Mouse (Mus musculus): ENCODE results near the gene Tbx10. TPM values are rescaled to one million over a fixed set of nuclear protein-coding genes. Genes with fewer than 3 reads are reported as not detected.
A peak's percentile ranks its signal among the peaks of the same experiment; 100 is the strongest.
"Not testable (repeated sequence)": the region's sequence is repeated elsewhere in the genome, so short reads cannot be mapped to it uniquely, and the experiment has no call there.

Tbx10 gene
- total RNA-seq, 1 experiment = not detected

- Histone ChIP-seq H3K4me1 (ENCODE audit: control insufficient read depth in 2 of 2, insufficient read depth in 2 of 2, low read length in 2 of 2, poor library complexity in 1 of 2) (peaks cover 4 to 11% of the 10 kb centered on the region in 2 experiments; a peak in 3 of 4 replicates), H3K4me3 (ENCODE audit: insufficient read depth in 1 of 2, low read depth in 1 of 2, low read length in 2 of 2, poor library complexity in 1 of 2, severe bottlenecking in 1 of 2) (peak within 1 kb of the TSS; percentile 30 to 42), H3K9ac (ENCODE audit: insufficient read depth, low read depth, low read length, poor library complexity, severe bottlenecking) (peak within 1 kb of the TSS; percentile 50), H3K27ac (ENCODE audit: insufficient read depth, low read depth, low read length, poor library complexity, severe bottlenecking) (peak within 1 kb of the TSS; percentile 97), H3K36me3 (ENCODE audit: control insufficient read depth, insufficient read depth, low read length, poor library complexity, severe bottlenecking) (no peaks in the 10 kb centered on the region; the same call in 1 of the 2 replicates), H3K9me3 (ENCODE audit: control insufficient read depth, insufficient read depth, low read depth, low read length) (no peaks in the 10 kb centered on the region)
- in situ Hi-C loops (cut with MboI; ENCODE audit: low sequenced_read_pairs in 2 of 2, unreplicated experiment in 2 of 2) = no loop called here
- TF ChIP-seq CHD2 (IDR thresholded peaks at IDR 0.05; ENCODE audit: low read depth, low read length) (no peak), HCFC1 (IDR thresholded peaks at IDR 0.05; ENCODE audit: borderline replicate concordance, insufficient read depth, low read length) (no peak), ZC3H11A (IDR thresholded peaks at IDR 0.05; ENCODE audit: borderline replicate concordance, low read depth, low read length) (no peak), ZNF384 (IDR thresholded peaks at IDR 0.05; ENCODE audit: low read depth, low read length) (peak; percentile 70), MAFK (IDR thresholded peaks at IDR 0.05; ENCODE audit: insufficient read depth, low read depth, low read length) (peak; percentile 99)
- peak; percentile 75 for DNase-seq (ENCODE audit: low read depth, low spot score)
These were observed 53.7 kb downstream of the Tbx10 start, which contains the start of gene Gstp2 for GRCm38 (mm10) chr19:4045966-4046865. Gstp2 (minus strand) TSS chr19:4046023.

GRCm38 (mm10) chr19:4046866-4047254 lies 54.3 kb downstream of the Tbx10 start:
- Histone ChIP-seq H3K27ac (ENCODE audit: insufficient read depth, low read depth, low read length, poor library complexity, severe bottlenecking) (peak overlapping the region; percentile 97), H3K9ac (ENCODE audit: insufficient read depth, low read depth, low read length, poor library complexity, severe bottlenecking) (peak overlapping the region; percentile 13), H3K4me3 (ENCODE audit: insufficient read depth in 1 of 2, low read depth in 1 of 2, low read length in 2 of 2, poor library complexity in 1 of 2, severe bottlenecking in 1 of 2) (peak overlapping the region; percentile 15 to 18; a peak in 3 of 4 replicates), H3K36me3 (ENCODE audit: control insufficient read depth, insufficient read depth, low read length, poor library complexity, severe bottlenecking) (no peaks in the 10 kb centered on the region; the same call in 1 of the 2 replicates), H3K4me1 (ENCODE audit: control insufficient read depth in 2 of 2, insufficient read depth in 2 of 2, low read length in 2 of 2, poor library complexity in 1 of 2) (peaks cover 4 to 11% of the 10 kb centered on the region in 2 experiments; a peak in 3 of 4 replicates), H3K9me3 (ENCODE audit: control insufficient read depth, insufficient read depth, low read depth, low read length) (no peaks in the 10 kb centered on the region)
- in situ Hi-C loops (cut with MboI; ENCODE audit: low sequenced_read_pairs in 2 of 2, unreplicated experiment in 2 of 2) = no loop called here
- peak; percentile 65 for DNase-seq (ENCODE audit: low read depth, low spot score)
- no peak for TF ChIP-seq ZC3H11A (IDR thresholded peaks at IDR 0.05; ENCODE audit: borderline replicate concordance, low read depth, low read length)
- TF ChIP-seq MAFK (IDR thresholded peaks at IDR 0.05; ENCODE audit: insufficient read depth, low read depth, low read length) = 0 out of 2 replicates have a peak, but pooled peaks have one; percentile 49

- peaks cover 2 to 8% of the 10 kb centered on the region in 2 experiments; a peak in 3 of 4 replicates for H3K4me1 ChIP-seq (ENCODE audit: control insufficient read depth in 2 of 2, insufficient read depth in 2 of 2, low read length in 2 of 2, poor library complexity in 1 of 2)
- in situ Hi-C loops (cut with MboI; ENCODE audit: low sequenced_read_pairs in 2 of 2, unreplicated experiment in 2 of 2) = no loop called here
- no peak overlapping the region; the same call in 1 of the 2 replicates for H3K9ac ChIP-seq (ENCODE audit: insufficient read depth, low read depth, low read length, poor library complexity, severe bottlenecking)
- TF ChIP-seq ZNF384 (IDR thresholded peaks at IDR 0.05; ENCODE audit: low read depth, low read length) (no peak), MAFK (IDR thresholded peaks at IDR 0.05; ENCODE audit: insufficient read depth, low read depth, low read length) (no peak), ZC3H11A (IDR thresholded peaks at IDR 0.05; ENCODE audit: borderline replicate concordance, low read depth, low read length) (peak; percentile 70; the same call in 1 of the 2 replicates), CHD2 (IDR thresholded peaks at IDR 0.05; ENCODE audit: low read depth, low read length) (no peak), HCFC1 (IDR thresholded peaks at IDR 0.05; ENCODE audit: borderline replicate concordance, insufficient read depth, low read length) (no peak)
- H3K4me3 ChIP-seq (ENCODE audit: insufficient read depth in 1 of 2, low read depth in 1 of 2, low read length in 2 of 2, poor library complexity in 1 of 2, severe bottlenecking in 1 of 2) = no peak overlapping the region
- no peaks in the 10 kb centered on the region for H3K9me3 ChIP-seq (ENCODE audit: control insufficient read depth, insufficient read depth, low read depth, low read length)
- DNase-seq (ENCODE audit: low read depth, low spot score) = peak; percentile 86
- H3K36me3 ChIP-seq (ENCODE audit: control insufficient read depth, insufficient read depth, low read length, poor library complexity, severe bottlenecking) = no peaks in the 10 kb centered on the region; the same call in 1 of the 2 replicates
- no peak overlapping the region; the same call in 1 of the 2 replicates for H3K27ac ChIP-seq (ENCODE audit: insufficient read depth, low read depth, low read length, poor library complexity, severe bottlenecking)
These were observed 55.3 kb downstream of the Tbx10 start for GRCm38 (mm10) chr19:4047859-4048258.

- in situ Hi-C loops (cut with MboI; ENCODE audit: low sequenced_read_pairs in 2 of 2, unreplicated experiment in 2 of 2); H3K4me3 ChIP-seq (ENCODE audit: insufficient read depth in 1 of 2, low read depth in 1 of 2, low read length in 2 of 2, poor library complexity in 1 of 2, severe bottlenecking in 1 of 2); H3K9me3 ChIP-seq (ENCODE audit: control insufficient read depth, insufficient read depth, low read depth, low read length); DNase-seq (ENCODE audit: low read depth, low spot score); H3K27ac ChIP-seq (ENCODE audit: insufficient read depth, low read depth, low read length, poor library complexity, severe bottlenecking); H3K36me3 ChIP-seq (ENCODE audit: control insufficient read depth, insufficient read depth, low read length, poor library complexity, severe bottlenecking); H3K4me1 ChIP-seq (ENCODE audit: control insufficient read depth in 2 of 2, insufficient read depth in 2 of 2, low read length in 2 of 2, poor library complexity in 1 of 2); H3K9ac ChIP-seq (ENCODE audit: insufficient read depth, low read depth, low read length, poor library complexity, severe bottlenecking): not testable (repeated sequence)
- 0 out of 2 replicates have a peak, but pooled peaks have one; percentile 7 for TF ChIP-seq ZNF384 (IDR thresholded peaks at IDR 0.05; ENCODE audit: low read depth, low read length)
These were observed 56.5 kb downstream of the Tbx10 start for GRCm38 (mm10) chr19:4049069-4049468.

Other genes with a start within 250 kb of the Tbx10 start
- gene Kmt5b, start 225.3 kb upstream of the Tbx10 start, total RNA-seq (2012; rRNA removed) = 25.9 and 27.2 TPM in 2 replicates
- gene Chka, start 141.0 kb upstream of the Tbx10 start, total RNA-seq (2012; rRNA removed) = 79.6 and 86.1 TPM in 2 replicates
- gene Tcirg1, start 85.6 kb upstream of the Tbx10 start, total RNA-seq (2012; rRNA removed) = 55.2 and 75.8 TPM in 2 replicates
- 134 and 135 TPM in 2 replicates for gene Ndufs8, start 80.0 kb upstream of the Tbx10 start, total RNA-seq (2012; rRNA removed)
- gene Aldh3b1, start 62.9 kb upstream of the Tbx10 start, total RNA-seq (2012; rRNA removed) = 0.76 and 1.4 TPM in 2 replicates
- 3.9 and 9.5 TPM in 2 replicates for gene Unc93b1, start 57.6 kb upstream of the Tbx10 start, total RNA-seq (2012; rRNA removed)
- not detected in 2 replicates for gene Aldh3b3, start 34.1 kb upstream of the Tbx10 start, total RNA-seq (2012; rRNA removed)
- 0.21 and 0.62 TPM in 2 replicates for gene Aldh3b2, start 20.4 kb upstream of the Tbx10 start, total RNA-seq (2012; rRNA removed)
- 2.1 and 2.4 TPM in 2 replicates for gene Acy3, start 6.2 kb upstream of the Tbx10 start, total RNA-seq (2012; rRNA removed)
- gene Nudt8, start 7.8 kb downstream of the Tbx10 start, total RNA-seq (2012; rRNA removed) = 22.4 and 27.2 TPM in 2 replicates
- gene Gm49405, start 7.9 kb downstream of the Tbx10 start, total RNA-seq (2012; rRNA removed) = 1.9 and 4.0 TPM in 2 replicates
- 4.6 and 12.0 TPM in 2 replicates for gene Doc2g, start 10.6 kb downstream of the Tbx10 start, total RNA-seq (2012; rRNA removed)
- 182 and 219 TPM in 2 replicates for gene Ndufv1, start 20.1 kb downstream of the Tbx10 start, total RNA-seq (2012; rRNA removed)
- 121 and 146 TPM in 2 replicates for gene Gstp1, start 45.2 kb downstream of the Tbx10 start, total RNA-seq (2012; rRNA removed)
- gene Gstp2, start 53.3 kb downstream of the Tbx10 start, total RNA-seq (2012; rRNA removed) = 67.4 and 138 TPM in 2 replicates
- 3.4 and 3.9 TPM in 2 replicates for gene Gstp3, start 66.8 kb downstream of the Tbx10 start, total RNA-seq (2012; rRNA removed)
- gene Cabp2, start 88.8 kb downstream of the Tbx10 start, total RNA-seq (2012; rRNA removed) = not detected in 2 replicates
- 39.6 and 42.7 TPM in 2 replicates for gene Cdk2ap2, start 104.4 kb downstream of the Tbx10 start, total RNA-seq (2012; rRNA removed)
- gene Pitpnm1, start 107.2 kb downstream of the Tbx10 start, total RNA-seq (2012; rRNA removed) = 10.5 and 17.2 TPM in 2 replicates
- gene Aip, start 133.1 kb downstream of the Tbx10 start, total RNA-seq (2012; rRNA removed) = 26.9 and 27.9 TPM in 2 replicates
- 0.13 and 0.26 TPM in 2 replicates for gene Gpr152, start 147.0 kb downstream of the Tbx10 start, total RNA-seq (2012; rRNA removed)
- gene Cabp4, start 151.3 kb downstream of the Tbx10 start, total RNA-seq (2012; rRNA removed) = 1.3 and 1.8 TPM in 2 replicates
- 73.8 and 85.3 TPM in 2 replicates for gene Coro1b, start 155.9 kb downstream of the Tbx10 start, total RNA-seq (2012; rRNA removed)
- gene Ptprcap, start 160.9 kb downstream of the Tbx10 start, total RNA-seq (2012; rRNA removed) = 9.5 and 15.1 TPM in 2 replicates
- 19.7 and 26.6 TPM in 2 replicates for gene Rps6kb2, start 170.6 kb downstream of the Tbx10 start, total RNA-seq (2012; rRNA removed)
- 2.3 and 3.3 TPM in 2 replicates for gene Carns1, start 182.7 kb downstream of the Tbx10 start, total RNA-seq (2012; rRNA removed)
- gene Tbc1d10c, start 198.5 kb downstream of the Tbx10 start, total RNA-seq (2012; rRNA removed) = 2.9 and 3.5 TPM in 2 replicates
- 407 and 426 TPM in 2 replicates for gene Ppp1ca, start 199.3 kb downstream of the Tbx10 start, total RNA-seq (2012; rRNA removed)
- 33.1 and 42.1 TPM in 2 replicates for gene Rad9a, start 208.9 kb downstream of the Tbx10 start, total RNA-seq (2012; rRNA removed)
- gene Clcf1, start 221.5 kb downstream of the Tbx10 start, total RNA-seq (2012; rRNA removed) = 2.2 and 2.7 TPM in 2 replicates
- gene AC109138.7, start 221.6 kb downstream of the Tbx10 start, total RNA-seq (2012; rRNA removed) = not detected in 2 replicates
- gene Pold4, start 239.1 kb downstream of the Tbx10 start, total RNA-seq (2012; rRNA removed) = 6.2 and 8.7 TPM in 2 replicates